Mouse (Mus musculus): ENCODE measurements around the gene Aff4.
A peak's percentile ranks its signal among the peaks of the same experiment; 100 is the strongest.
"Not testable (repeated sequence)": the region's sequence is repeated elsewhere in the genome, so short reads cannot be mapped to it uniquely, and the experiment has no call there.

The Aff4 gene

GRCm38 (mm10) chr11:53341019-53341418, 9.6 kb upstream of the Aff4 start:
- DNase-seq: not testable (repeated sequence)

GRCm38 (mm10) chr11:53342711-53343110, 7.9 kb upstream of the Aff4 start:
- DNase-seq: no peak

- no peak for DNase-seq
These were observed 5.3 kb upstream of the Aff4 start for GRCm38 (mm10) chr11:53345328-53345727.

GRCm38 (mm10) chr11:53345738-53346137, 4.9 kb upstream of the Aff4 start:
- no peak for DNase-seq

GRCm38 (mm10) chr11:53351224-53351942, 750 bp downstream of the Aff4 start:
- peak; percentile 54 for DNase-seq

GRCm38 (mm10) chr11:53351943-53352590, 1.4 kb downstream of the Aff4 start:
- DNase-seq: peak; percentile 17

GRCm38 (mm10) chr11:53358504-53359155, 8.0 kb downstream of the Aff4 start:
- DNase-seq: no peak

- no peak for DNase-seq
These were observed 16.4 kb downstream of the Aff4 start for GRCm38 (mm10) chr11:53367032-53367431.

GRCm38 (mm10) chr11:53378918-53379317, 28.3 kb downstream of the Aff4 start:
- DNase-seq: no peak

GRCm38 (mm10) chr11:53383758-53384428, 33.3 kb downstream of the Aff4 start:
- no peak for DNase-seq

GRCm38 (mm10) chr11:53393856-53394255, 43.2 kb downstream of the Aff4 start:
- DNase-seq: no peak

GRCm38 (mm10) chr11:53403638-53404037, 53.0 kb downstream of the Aff4 start:
- no peak for DNase-seq

- DNase-seq: no peak
These were observed 61.1 kb downstream of the Aff4 start for GRCm38 (mm10) chr11:53411738-53412137.

- no peak for DNase-seq
These were observed 63.2 kb downstream of the Aff4 start for GRCm38 (mm10) chr11:53413871-53414270.

- no peak for DNase-seq
These were observed 67.4 kb downstream of the Aff4 start for GRCm38 (mm10) chr11:53418048-53418447.

GRCm38 (mm10) chr11:53423036-53423435, 72.4 kb downstream of the Aff4 start, which contains the start of gene Leap2:
Leap2 (minus strand) TSS chr11:53423170.
- peak; percentile 13 for DNase-seq

- DNase-seq: no peak
These were observed 74.2 kb downstream of the Aff4 start for GRCm38 (mm10) chr11:53424826-53425225.

- no peak for DNase-seq
These were observed 74.6 kb downstream of the Aff4 start for GRCm38 (mm10) chr11:53425251-53425650.

GRCm38 (mm10) chr11:53425711-53426255, 75.2 kb downstream of the Aff4 start:
- DNase-seq: no peak

GRCm38 (mm10) chr11:53426914-53427313, 76.3 kb downstream of the Aff4 start:
- not testable (repeated sequence) for DNase-seq

GRCm38 (mm10) chr11:53427993-53428715, 77.5 kb downstream of the Aff4 start:
- no peak for DNase-seq

GRCm38 (mm10) chr11:53428716-53429057, 78.1 kb downstream of the Aff4 start:
- no peak for DNase-seq
